Mouse (Mus musculus) testis, adult 2 months (tissue): ENCODE results near the gene Slc17a5. TPM values are rescaled to one million over a fixed set of nuclear protein-coding genes. Genes with fewer than 3 reads are reported as not detected.

ENCODE experiments used
- H3K27ac ChIP-seq: fragments of 200-500 bp; 2 replicates; pipeline ENCODE4 v1.5.1; 2012; ENCODE audit warnings: low read depth, low read length; ENCODE audit not compliant: control insufficient read depth, insufficient read depth
- H3K27me3 ChIP-seq: fragments of 200-500 bp; 2 replicates; pipeline ENCODE4 v1.6.1; 2012; ENCODE audit warnings: mild to moderate bottlenecking, low read length, moderate library complexity; ENCODE audit not compliant: control insufficient read depth, insufficient read depth
- H3K36me3 ChIP-seq: fragments of 200-500 bp; 2 replicates; pipeline ENCODE4 v1.6.1; 2012; ENCODE audit warnings: mild to moderate bottlenecking, low read length; ENCODE audit not compliant: control insufficient read depth, insufficient read depth
- H3K4me1 ChIP-seq: fragments of 200-500 bp; 2 replicates; pipeline ENCODE4 v1.6.1; 2012; ENCODE audit warnings: low read length; ENCODE audit not compliant: control insufficient read depth, insufficient read depth
- H3K4me3 ChIP-seq: fragments of 200-500 bp; 2 replicates; pipeline ENCODE4 v1.5.1; 2012; ENCODE audit warnings: low read depth, mild to moderate bottlenecking, low read length, moderate library complexity, mixed read lengths; ENCODE audit not compliant: control insufficient read depth
- CTCF ChIP-seq: fragments of 200-500 bp; IDR thresholded peaks from 2 replicates; pipeline ENCODE4 v1.5.1; 2012; ENCODE audit warnings: low read depth, mild to moderate bottlenecking, inconsistent platforms, low read length, moderate library complexity; ENCODE audit not compliant: control insufficient read depth, insufficient read depth, insufficient replicate concordance
- POLR2A ChIP-seq: fragments of 200-500 bp; IDR thresholded peaks from 2 replicates; pipeline ENCODE4 v1.6.1; 2012; ENCODE audit warnings: low read depth, mild to moderate bottlenecking, inconsistent platforms, low read length, moderate library complexity; ENCODE audit not compliant: control insufficient read depth
- polyA plus RNA-seq: library from polyadenylated mRNA; depleted of rRNA; stranded (reverse); fragments of >200 nt; gene quantifications from 2 replicates; pipeline ENCODE4 v1.2.3, GENCODE M21; 2012

The Slc17a5 gene
- polyA plus RNA-seq, 1 experiment: 2.2 TPM

DNA sequence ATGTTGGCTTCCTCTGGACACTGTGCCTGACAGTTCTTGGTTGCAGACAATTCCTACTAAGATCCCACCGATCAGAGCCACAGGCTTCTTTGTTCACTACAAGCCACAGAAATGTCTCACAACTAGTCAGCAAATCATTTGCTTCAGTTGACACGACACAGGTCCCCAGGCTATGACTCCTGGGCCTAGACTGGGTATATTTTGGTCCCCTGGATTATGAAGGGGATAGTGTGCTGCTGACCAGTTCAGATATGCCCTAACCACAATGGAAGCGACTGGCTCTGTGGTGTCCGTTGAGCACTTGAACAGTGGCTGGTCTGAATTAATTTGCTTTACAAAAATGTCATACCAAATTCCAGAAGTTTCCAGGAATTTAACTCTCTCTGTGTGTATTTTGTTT is 73.2 kb downstream of the Slc17a5 start:
- Histone ChIP-seq H3K27me3 (no peaks in the 10 kb centered on the region), H3K4me1 (no peaks in the 10 kb centered on the region; the same call in 1 of the 2 replicates), H3K27ac (no peak overlapping the region), H3K4me3 (no peak overlapping the region), H3K36me3 (no peaks in the 10 kb centered on the region)
- no peak for TF ChIP-seq CTCF
- no peak for TF ChIP-seq POLR2A

DNA sequence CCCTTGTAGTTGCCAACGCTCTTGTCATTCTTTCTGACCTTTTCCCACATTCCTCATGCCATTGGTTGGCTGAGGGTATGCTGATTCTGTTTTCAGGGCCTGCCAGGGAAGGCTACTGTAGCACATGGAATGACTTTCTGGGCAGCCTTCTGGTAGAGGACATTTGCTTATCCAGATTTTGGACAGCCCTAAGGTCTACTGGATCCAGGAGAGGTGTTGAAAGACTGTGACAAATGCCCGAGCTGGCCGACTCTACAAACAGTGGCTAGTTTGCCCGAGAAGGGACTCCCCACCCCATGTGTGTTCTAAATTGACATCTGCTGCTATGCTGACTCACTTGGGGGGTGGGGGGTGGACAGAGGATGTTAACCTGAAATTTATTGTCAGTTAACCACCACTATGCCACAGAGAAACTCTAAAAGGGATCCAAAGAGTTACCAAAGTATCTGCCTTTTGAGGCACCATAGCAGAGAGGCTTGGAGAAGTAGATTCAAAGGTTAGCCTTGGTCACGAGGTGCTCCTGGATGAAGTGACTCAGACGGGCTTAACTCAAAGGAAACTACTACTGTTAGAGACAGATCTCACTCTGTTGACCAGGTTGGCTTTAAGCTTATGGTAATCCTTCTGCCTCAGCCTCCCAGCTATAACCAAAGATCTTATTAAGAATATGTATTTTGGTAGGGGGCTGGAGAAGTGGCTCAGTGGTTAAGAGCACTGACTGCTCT is 73.9 kb downstream of the Slc17a5 start:
- H3K27ac ChIP-seq: no peak overlapping the region
- H3K4me3 ChIP-seq: no peak overlapping the region
- TF ChIP-seq POLR2A (no peak), CTCF (no peak)
- H3K36me3 ChIP-seq: no peaks in the 10 kb centered on the region
- H3K27me3 ChIP-seq: no peaks in the 10 kb centered on the region
- H3K4me1 ChIP-seq: no peaks in the 10 kb centered on the region; the same call in 1 of the 2 replicates

DNA sequence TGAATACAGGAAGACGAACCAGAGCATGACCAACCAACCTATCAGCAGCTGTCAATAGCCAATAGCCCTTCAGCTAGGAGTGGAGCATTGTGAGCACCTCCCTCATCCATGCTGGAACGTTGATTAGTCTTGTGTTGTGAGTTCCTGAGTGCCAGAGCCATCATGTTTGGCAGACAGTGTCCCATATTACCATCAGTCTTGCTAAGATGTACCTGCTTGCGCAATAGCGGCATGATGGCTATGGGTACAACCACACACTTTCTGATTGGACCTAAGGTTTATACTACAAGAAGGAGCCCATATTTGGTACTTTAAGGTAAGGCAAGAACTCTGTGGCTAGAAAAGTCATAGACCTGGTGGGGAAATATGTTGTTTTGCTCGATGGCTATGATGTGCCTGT is 76.1 kb downstream of the Slc17a5 start:
- Histone ChIP-seq H3K36me3 (no peaks in the 10 kb centered on the region), H3K4me3 (no peak overlapping the region), H3K27me3 (no peaks in the 10 kb centered on the region), H3K4me1 (no peaks in the 10 kb centered on the region), H3K27ac (no peak overlapping the region)
- TF ChIP-seq CTCF: no peak
- TF ChIP-seq POLR2A: no peak

DNA sequence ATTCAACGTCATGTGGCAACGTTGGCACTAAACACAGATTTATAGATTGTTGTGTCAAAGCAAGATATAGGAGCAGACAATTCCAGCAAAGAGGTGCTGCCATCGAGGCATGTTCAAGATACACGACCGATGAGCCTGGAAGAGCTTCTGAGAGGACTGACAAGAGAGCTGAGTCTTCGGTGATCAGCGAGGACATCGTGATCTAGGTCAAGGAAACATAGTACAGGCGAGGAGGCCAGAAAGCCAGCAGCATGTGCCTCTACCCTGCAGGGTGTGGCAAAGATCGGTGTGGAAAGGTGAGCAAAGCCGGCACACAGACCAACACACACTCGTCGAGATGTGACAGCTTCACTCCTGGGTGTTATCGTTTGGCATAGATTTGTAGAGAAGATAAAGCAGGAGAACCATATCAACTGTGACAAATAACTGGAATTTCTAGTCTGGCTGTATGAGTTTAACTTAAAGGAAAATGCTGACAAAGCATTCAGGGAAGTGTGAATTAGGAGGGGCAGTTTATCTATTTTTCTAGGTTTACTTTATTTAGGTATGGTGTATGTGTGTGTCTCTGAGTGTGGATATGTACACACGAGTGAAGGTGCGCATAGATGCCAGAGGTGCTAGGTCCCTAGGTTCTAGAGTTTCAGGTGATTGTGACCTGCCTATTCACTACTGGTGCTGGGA is 79.6 kb downstream of the Slc17a5 start:
- Histone ChIP-seq H3K36me3 (no peaks in the 10 kb centered on the region), H3K27me3 (no peaks in the 10 kb centered on the region), H3K27ac (no peak overlapping the region), H3K4me1 (no peaks in the 10 kb centered on the region), H3K4me3 (no peak overlapping the region)
- TF ChIP-seq POLR2A: no peak
- no peak for TF ChIP-seq CTCF

DNA sequence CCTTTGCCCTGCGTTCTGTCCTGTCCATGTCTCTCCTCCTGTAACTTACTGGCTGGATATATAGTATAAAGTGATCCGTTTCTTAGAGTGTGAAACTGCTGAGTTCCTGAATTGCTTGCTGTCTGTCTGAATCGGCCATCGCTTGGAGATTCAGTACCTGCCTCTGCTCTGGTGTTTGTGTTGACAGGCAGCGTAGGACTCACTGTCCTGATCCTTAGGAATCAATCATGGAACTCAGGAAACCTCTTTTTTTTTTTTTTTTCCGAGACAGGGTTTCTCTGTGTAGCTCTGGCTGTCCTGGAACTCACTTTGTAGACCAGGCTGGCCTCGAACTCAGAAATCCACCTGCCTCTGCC is 81.1 kb downstream of the Slc17a5 start:
- H3K4me3 ChIP-seq: no peak overlapping the region
- no peak overlapping the region for H3K27ac ChIP-seq
- TF ChIP-seq CTCF (no peak), POLR2A (no peak)
- no peaks in the 10 kb centered on the region for H3K36me3 ChIP-seq
- H3K27me3 ChIP-seq: no peaks in the 10 kb centered on the region
- H3K4me1 ChIP-seq: no peaks in the 10 kb centered on the region

DNA sequence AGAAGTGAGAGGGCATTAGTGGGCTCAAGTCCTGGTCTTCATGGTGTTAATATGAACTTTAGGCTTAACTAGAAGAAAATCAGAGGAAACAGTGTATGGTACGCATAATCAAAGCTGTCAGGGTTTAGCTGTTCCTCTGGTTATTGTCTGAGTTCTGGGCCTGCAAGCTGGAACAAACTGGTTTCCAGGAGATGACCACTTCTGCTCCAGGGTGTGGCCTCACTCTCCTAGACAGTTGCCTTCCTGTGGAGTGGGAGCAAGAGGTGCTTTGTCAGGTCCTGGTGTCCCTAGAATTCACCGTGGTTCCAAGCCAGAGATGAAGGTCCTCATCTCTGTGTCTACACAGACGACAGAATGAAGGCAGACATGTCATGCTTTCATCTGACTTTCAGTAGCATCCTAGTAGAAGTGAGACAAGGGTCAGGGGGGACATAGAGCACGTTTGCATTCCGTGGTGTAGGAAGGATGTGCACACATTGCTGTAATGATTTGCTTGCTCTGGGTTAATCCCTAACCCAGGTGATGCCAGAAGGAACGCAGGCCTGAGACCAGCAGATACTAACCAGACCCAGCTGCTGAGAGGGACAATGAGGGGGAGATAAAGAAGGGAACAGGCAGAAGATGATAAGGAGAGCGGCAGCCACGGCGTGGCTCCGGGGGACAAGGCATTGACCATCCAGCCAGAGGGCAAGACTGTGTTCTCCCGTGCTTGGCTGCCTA is 81.7 kb downstream of the Slc17a5 start:
- H3K4me3 ChIP-seq: no peak overlapping the region
- no peak for TF ChIP-seq CTCF
- TF ChIP-seq POLR2A: no peak
- H3K4me1 ChIP-seq: no peaks in the 10 kb centered on the region
- no peaks in the 10 kb centered on the region for H3K27me3 ChIP-seq
- H3K27ac ChIP-seq: no peak overlapping the region
- no peaks in the 10 kb centered on the region for H3K36me3 ChIP-seq

DNA sequence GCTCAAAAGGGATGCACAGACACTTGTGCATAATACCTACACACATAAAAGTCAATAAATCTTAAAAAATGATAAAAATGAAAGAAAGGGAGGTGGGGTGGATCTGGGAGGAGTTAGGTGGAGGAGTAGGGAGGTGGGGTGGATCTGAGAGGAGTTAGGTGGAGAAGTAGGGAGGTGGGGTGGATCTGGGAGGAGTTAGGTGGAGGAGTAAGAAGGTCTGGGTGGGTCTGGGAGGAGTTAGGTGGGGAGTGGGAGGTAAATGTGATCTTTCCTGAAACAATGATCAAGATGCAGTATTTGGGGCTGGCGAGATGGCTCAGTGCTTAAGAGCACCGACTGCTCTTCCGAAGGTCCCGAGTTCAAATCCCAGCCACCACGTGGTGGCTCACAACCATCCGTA is 82.6 kb downstream of the Slc17a5 start:
- TF ChIP-seq POLR2A: no peak
- no peak for TF ChIP-seq CTCF
- Histone ChIP-seq H3K4me3 (no peak overlapping the region), H3K27ac (no peak overlapping the region), H3K36me3 (no peaks in the 10 kb centered on the region), H3K27me3 (no peaks in the 10 kb centered on the region), H3K4me1 (no peaks in the 10 kb centered on the region)
